Mouse (Mus musculus): ENCODE data around the gene Gm49450.

Gm49450 gene

DNA sequence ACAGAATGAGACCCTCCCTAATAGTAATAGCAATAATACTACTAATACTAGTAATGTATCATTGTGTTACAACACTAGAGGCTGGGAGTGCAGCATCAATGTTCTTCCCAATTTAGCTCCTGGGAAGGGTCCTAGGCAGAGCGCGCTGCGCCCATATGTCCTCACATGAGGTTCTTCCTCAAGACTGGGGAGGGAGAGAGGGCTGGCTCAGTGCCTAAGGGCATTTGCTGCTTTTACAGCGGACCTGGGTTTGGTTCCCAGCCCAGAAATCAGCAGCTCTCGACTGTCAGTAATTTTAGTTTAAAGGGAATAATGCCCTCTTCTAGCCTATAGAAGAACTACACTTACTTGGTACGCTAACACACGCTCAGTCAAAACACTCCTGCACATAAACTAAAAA, 65.8 kb downstream of the Gm49450 start:
- no peak for DNase-seq

DNA sequence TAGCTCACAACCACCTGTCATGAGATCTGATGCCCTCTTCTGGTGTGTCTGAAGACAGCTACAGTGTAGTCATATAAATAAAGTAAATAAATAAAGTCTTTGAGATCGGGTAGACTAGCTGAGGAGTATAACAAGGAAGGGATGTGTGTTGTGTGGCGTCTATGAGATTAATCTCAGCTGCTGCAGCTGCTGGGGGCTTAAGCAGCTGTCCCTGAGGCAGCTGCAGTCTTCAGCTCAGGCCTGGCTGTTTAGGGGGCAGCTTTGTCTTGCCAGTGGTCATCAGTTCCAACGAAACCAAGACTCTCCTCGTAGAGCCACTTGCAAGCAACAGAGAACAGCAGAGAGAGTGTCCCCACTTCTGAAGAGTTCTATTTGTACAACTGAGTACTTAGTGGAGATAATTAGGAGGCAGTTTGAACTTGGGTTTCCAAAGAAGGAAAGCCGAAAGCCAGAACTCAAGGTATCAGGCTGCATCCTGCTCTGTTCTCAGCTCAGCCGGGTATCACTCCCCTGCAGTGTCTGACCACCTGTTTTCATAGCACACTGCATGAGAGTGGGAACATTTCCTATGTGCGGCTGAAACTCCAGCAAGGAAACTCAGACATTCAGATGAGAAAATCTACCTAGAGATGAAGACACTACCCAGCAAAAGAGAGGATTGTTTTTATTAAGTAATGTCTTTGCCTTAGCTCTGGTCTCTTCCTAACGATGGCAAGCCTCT, 66.5 kb downstream of the Gm49450 start:
- DNase-seq = no peak

DNA sequence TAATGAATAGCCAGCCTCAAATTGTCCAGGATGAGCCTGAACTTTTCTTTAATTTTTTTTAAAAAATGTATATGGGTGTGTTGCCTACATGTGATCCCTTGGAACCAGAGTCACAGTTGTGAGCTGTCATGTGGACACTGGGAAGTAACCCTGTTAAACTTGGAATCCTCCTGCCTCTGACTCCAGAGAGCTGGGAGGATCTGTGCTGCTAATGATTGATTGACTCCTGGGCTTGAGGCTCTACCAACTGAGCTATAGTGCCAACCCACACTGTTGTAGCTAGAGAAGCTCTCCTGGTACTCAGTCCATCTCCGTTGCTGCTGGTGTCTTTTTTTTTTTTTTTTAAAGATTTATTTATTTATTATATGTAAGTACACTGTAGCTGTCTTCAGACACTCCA, 69.2 kb downstream of the Gm49450 start:
- peak; percentile 64 for DNase-seq

DNA sequence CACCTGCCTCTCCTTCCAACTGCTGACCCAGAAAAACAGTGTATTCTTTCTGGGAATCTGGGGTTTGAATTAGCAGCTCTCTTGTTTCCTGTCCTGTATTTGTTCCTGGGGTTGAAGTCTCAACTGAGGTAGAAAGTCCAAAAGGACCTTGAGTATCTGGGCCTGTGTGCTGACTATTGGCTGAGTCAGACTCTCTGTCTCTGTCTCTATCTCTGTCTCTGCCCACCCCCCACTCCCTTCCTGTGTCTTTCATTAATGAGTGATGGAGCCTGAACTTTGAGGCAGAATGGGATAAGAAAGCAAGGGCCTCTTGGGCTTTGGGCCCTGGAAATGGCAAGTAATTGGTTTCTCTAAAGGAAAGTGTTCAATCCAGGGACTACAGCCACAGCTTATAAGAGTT, 69.7 kb downstream of the Gm49450 start:
- DNase-seq = peak; percentile 92
